Mouse (Mus musculus): ENCODE data around the gene Jarid2. TPM values are rescaled to one million over a fixed set of nuclear protein-coding genes. Genes with fewer than 3 reads are reported as not detected.
"Not testable (repeated sequence)": the region's sequence is repeated elsewhere in the genome, so short reads cannot be mapped to it uniquely, and the experiment has no call there.

Jarid2 gene
- polyA plus RNA-seq, 1 experiment from 2014 or later: 31.7 TPM

GRCm38 (mm10) chr13:44720094-44720493 is 9.2 kb upstream of the Jarid2 start:
- Histone ChIP-seq H3K36me3 (ENCODE audit: control insufficient read depth, insufficient read depth, low read length) (no peaks in the 10 kb centered on the region), H3K27me3 (ENCODE audit: control insufficient read depth, insufficient read depth, low read length) (no peaks in the 10 kb centered on the region), H3K9me3 (ENCODE audit: control insufficient read depth, low read length) (no peaks in the 10 kb centered on the region), H3K4me2 (ENCODE audit: low read length) (no peak overlapping the region), H3K4me3 (replicated peaks; ENCODE audit: low read depth, low read length) (no peak overlapping the region), H3K27ac (replicated peaks; ENCODE audit: low read depth, low read length) (no peak overlapping the region), H3K4me1 (ENCODE audit: control insufficient read depth, insufficient read depth, low read length) (no peaks in the 10 kb centered on the region), H3K9ac (replicated peaks; ENCODE audit: low read length) (no peak overlapping the region)
- 76% methylated on average over 1 of the region's 1 CpGs for whole genome bisulfite sequencing
- ATAC-seq (ENCODE audit: low FRiP score, low TSS enrichment) (no peak), DNase-seq (no peak)

- Histone ChIP-seq H3K4me1 (ENCODE audit: control insufficient read depth, insufficient read depth, low read length) (no peaks in the 10 kb centered on the region), H3K9me3 (ENCODE audit: control insufficient read depth, low read length) (no peaks in the 10 kb centered on the region), H3K27me3 (ENCODE audit: control insufficient read depth, insufficient read depth, low read length) (no peaks in the 10 kb centered on the region), H3K36me3 (ENCODE audit: control insufficient read depth, insufficient read depth, low read length) (no peaks in the 10 kb centered on the region), H3K27ac (replicated peaks; ENCODE audit: low read depth, low read length) (no peak overlapping the region), H3K9ac (replicated peaks; ENCODE audit: low read length) (no peak overlapping the region), H3K4me3 (replicated peaks; ENCODE audit: low read depth, low read length) (no peak overlapping the region), H3K4me2 (ENCODE audit: low read length) (no peak overlapping the region)
- 81% methylated on average over 5 of the region's 5 CpGs for WGBS
- DNase-seq (no peak), ATAC-seq (ENCODE audit: low FRiP score, low TSS enrichment) (no peak)
Measured at GRCm38 (mm10) chr13:44721891-44722547, 7.3 kb upstream of the Jarid2 start.

GRCm38 (mm10) chr13:44723522-44723921 is 5.8 kb upstream of the Jarid2 start:
- H3K9me3 ChIP-seq (ENCODE audit: control insufficient read depth, low read length); ATAC-seq (ENCODE audit: low FRiP score, low TSS enrichment); H3K27ac ChIP-seq (replicated peaks; ENCODE audit: low read depth, low read length); H3K27me3 ChIP-seq (ENCODE audit: control insufficient read depth, insufficient read depth, low read length); H3K9ac ChIP-seq (replicated peaks; ENCODE audit: low read length); H3K36me3 ChIP-seq (ENCODE audit: control insufficient read depth, insufficient read depth, low read length); H3K4me2 ChIP-seq (ENCODE audit: low read length); H3K4me1 ChIP-seq (ENCODE audit: control insufficient read depth, insufficient read depth, low read length); DNase-seq; H3K4me3 ChIP-seq (replicated peaks; ENCODE audit: low read depth, low read length): not testable (repeated sequence)
- WGBS: 90% methylated on average over 9 of the region's 9 CpGs

GRCm38 (mm10) chr13:44728145-44728880 is 961 bp upstream of the Jarid2 start:
- 21% methylated on average over 1 of the region's 1 CpGs for WGBS

GRCm38 (mm10) chr13:44730146-44730864 is 1.0 kb downstream of the Jarid2 start:
- no peaks in the 10 kb centered on the region for H3K9me3 ChIP-seq (ENCODE audit: control insufficient read depth, low read length)
- under 1% methylated on average over 85 of the region's 87 CpGs for WGBS
- H3K4me1 ChIP-seq (ENCODE audit: control insufficient read depth, insufficient read depth, low read length): peaks cover 16% of the 10 kb centered on the region; the same call in 1 of the 2 replicates
- peak; percentile 99 for DNase-seq
- peak; percentile 96 for ATAC-seq (ENCODE audit: low FRiP score, low TSS enrichment)
- H3K27me3 ChIP-seq (ENCODE audit: control insufficient read depth, insufficient read depth, low read length): no peaks in the 10 kb centered on the region
- H3K36me3 ChIP-seq (ENCODE audit: control insufficient read depth, insufficient read depth, low read length): no peaks in the 10 kb centered on the region
- H3K4me3 ChIP-seq (replicated peaks; ENCODE audit: low read depth, low read length): peak overlapping the region; percentile 72
- H3K9ac ChIP-seq (replicated peaks; ENCODE audit: low read length): peak overlapping the region; percentile 86
- peak overlapping the region; percentile 97 for H3K4me2 ChIP-seq (ENCODE audit: low read length)
- peak overlapping the region; percentile 96 for H3K27ac ChIP-seq (replicated peaks; ENCODE audit: low read depth, low read length)

More at GRCm38 (mm10) chr13:44728145-44728880, 961 bp upstream of the Jarid2 start:
- Histone ChIP-seq H3K9me3 (ENCODE audit: control insufficient read depth, low read length) (no peaks in the 10 kb centered on the region), H3K27ac (replicated peaks; ENCODE audit: low read depth, low read length) (no peak overlapping the region), H3K36me3 (ENCODE audit: control insufficient read depth, insufficient read depth, low read length) (no peaks in the 10 kb centered on the region), H3K4me1 (ENCODE audit: control insufficient read depth, insufficient read depth, low read length) (peaks cover 6% of the 10 kb centered on the region; the same call in 1 of the 2 replicates), H3K4me3 (replicated peaks; ENCODE audit: low read depth, low read length) (no peak overlapping the region), H3K27me3 (ENCODE audit: control insufficient read depth, insufficient read depth, low read length) (no peaks in the 10 kb centered on the region), H3K9ac (replicated peaks; ENCODE audit: low read length) (no peak overlapping the region), H3K4me2 (ENCODE audit: low read length) (no peak overlapping the region)
- no peak for DNase-seq
- ATAC-seq (ENCODE audit: low FRiP score, low TSS enrichment): no peak

GRCm38 (mm10) chr13:44730939-44731551 is 1.8 kb downstream of the Jarid2 start:
- Histone ChIP-seq H3K9ac (replicated peaks; ENCODE audit: low read length) (peak overlapping the region; percentile 86), H3K27ac (replicated peaks; ENCODE audit: low read depth, low read length) (peak overlapping the region; percentile 96), H3K4me3 (replicated peaks; ENCODE audit: low read depth, low read length) (peak overlapping the region; percentile 72), H3K4me1 (ENCODE audit: control insufficient read depth, insufficient read depth, low read length) (peaks cover 16% of the 10 kb centered on the region; the same call in 1 of the 2 replicates), H3K9me3 (ENCODE audit: control insufficient read depth, low read length) (no peaks in the 10 kb centered on the region), H3K4me2 (ENCODE audit: low read length) (peak overlapping the region; percentile 60), H3K36me3 (ENCODE audit: control insufficient read depth, insufficient read depth, low read length) (no peaks in the 10 kb centered on the region), H3K27me3 (ENCODE audit: control insufficient read depth, insufficient read depth, low read length) (no peaks in the 10 kb centered on the region)
- WGBS: 1% methylated on average over 38 of the region's 41 CpGs
- DNase-seq (peak; percentile 93), ATAC-seq (ENCODE audit: low FRiP score, low TSS enrichment) (peak; percentile 81)

- under 1% methylated on average over 16 of the region's 16 CpGs for WGBS
- Histone ChIP-seq H3K36me3 (ENCODE audit: control insufficient read depth, insufficient read depth, low read length) (no peaks in the 10 kb centered on the region), H3K9me3 (ENCODE audit: control insufficient read depth, low read length) (no peaks in the 10 kb centered on the region), H3K27me3 (ENCODE audit: control insufficient read depth, insufficient read depth, low read length) (no peaks in the 10 kb centered on the region), H3K27ac (replicated peaks; ENCODE audit: low read depth, low read length) (no peak overlapping the region), H3K4me3 (replicated peaks; ENCODE audit: low read depth, low read length) (peak overlapping the region; percentile 72), H3K4me2 (ENCODE audit: low read length) (peak overlapping the region; percentile 60), H3K4me1 (ENCODE audit: control insufficient read depth, insufficient read depth, low read length) (peaks cover 16% of the 10 kb centered on the region; the same call in 1 of the 2 replicates), H3K9ac (replicated peaks; ENCODE audit: low read length) (peak overlapping the region; percentile 73)
- ATAC-seq (ENCODE audit: low FRiP score, low TSS enrichment) (no peak), DNase-seq (peak; percentile 44)
Measured at GRCm38 (mm10) chr13:44731727-44732441, 2.6 kb downstream of the Jarid2 start.

Measured in midbrain, embryonic 14.5 days (tissue).